Mouse (Mus musculus) liver, embryonic 18 days (tissue): Measurements from ENCODE around the gene Nat14. TPM values are rescaled to one million over a fixed set of nuclear protein-coding genes. Genes with fewer than 3 reads are reported as not detected.

Experiments
- polyA plus RNA-seq: library from polyadenylated mRNA; depleted of rRNA; stranded (reverse); fragments of >200 nt; gene quantifications from 2 replicates; pipeline ENCODE4 v1.2.3, GENCODE M21; 2012; rRNA removed

Nat14 gene
- 0.61 and 0.77 TPM in 2 replicates for polyA plus RNA-seq

DNA sequence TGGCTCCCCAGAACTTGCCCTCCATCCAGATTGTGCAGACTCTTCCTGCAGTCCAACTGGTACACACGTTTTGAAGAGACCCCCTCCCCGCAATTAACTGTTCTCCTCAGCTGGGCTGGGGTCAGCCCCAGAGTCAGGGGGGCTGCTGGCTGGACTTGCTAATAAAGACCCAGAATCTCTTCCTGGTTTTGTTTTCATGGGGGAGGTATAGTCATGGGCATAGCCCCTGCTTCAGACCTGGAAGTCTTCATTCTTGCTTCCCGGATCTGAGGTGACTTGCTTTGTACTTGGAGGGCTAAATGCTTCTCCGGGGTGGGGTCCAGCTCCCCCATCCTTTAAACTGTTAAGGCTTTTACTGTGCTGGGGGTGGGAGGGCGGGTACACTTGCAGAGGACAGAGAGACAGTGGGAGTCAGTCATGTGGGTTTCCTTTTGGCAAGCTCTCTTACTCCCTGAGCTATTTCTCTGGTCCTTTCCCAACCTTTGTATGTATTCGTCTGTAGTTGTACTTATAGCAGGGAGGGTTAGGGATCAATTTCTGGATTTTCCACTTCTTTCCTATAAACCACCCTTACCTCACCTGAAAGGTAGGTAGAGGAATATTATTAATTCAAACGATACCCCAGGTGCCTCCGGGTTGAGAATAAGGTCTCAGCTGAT, at the start of gene Nat14:
Gene Nat14 (plus strand): TSS at position 205 of the 659 bp plus-strand sequence.

GRCm38 (mm10) chr7:4876753-4877221, 45.0 kb upstream of the Nat14 start, which contains the start of gene Isoc2a:
Isoc2a (plus strand) TSS chr7:4877153.

DNA sequence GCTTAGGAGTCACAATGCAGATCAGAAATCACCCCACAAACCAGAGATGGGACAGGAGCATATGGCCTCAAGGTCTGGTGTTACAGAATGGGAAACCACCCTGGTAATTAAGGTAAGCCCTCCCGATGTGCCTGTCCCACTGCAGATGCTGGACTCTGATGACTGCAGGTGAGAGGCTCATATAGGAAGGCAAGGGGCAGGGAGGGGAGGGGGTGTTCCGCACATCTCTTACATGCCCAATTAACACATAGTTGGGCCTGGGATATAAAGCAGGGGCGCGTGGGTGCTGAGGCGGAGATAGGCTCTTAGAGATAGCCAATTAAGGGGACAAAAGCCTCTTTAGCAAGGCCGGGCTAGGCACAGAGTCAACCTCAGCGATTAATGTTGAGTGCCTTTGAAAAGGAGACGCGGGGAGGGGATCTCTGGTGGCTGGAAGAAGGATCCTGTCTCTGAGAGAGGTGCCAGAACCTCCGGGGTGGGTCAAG, 15.3 kb upstream of the Nat14 start, which contains the start of gene Gm36210:
Gene Gm36210 (minus strand): TSS at position 51 of the 485 bp plus-strand sequence.

GRCm38 (mm10) chr7:4915007-4915665, 6.7 kb upstream of the Nat14 start, which contains the start of gene Zfp628:
Zfp628 (plus strand) TSS chr7:4915217.

GRCm38 (mm10) chr7:4925441-4926381, 3.9 kb downstream of the Nat14 start, which contains the start of gene Ssc5d:
Ssc5d (plus strand) TSS chr7:4925785.

GRCm38 (mm10) chr7:4964272-4964671, 42.4 kb downstream of the Nat14 start, which contains the start of gene Sbk2:
Sbk2 (minus strand) TSS chr7:4964406.

DNA sequence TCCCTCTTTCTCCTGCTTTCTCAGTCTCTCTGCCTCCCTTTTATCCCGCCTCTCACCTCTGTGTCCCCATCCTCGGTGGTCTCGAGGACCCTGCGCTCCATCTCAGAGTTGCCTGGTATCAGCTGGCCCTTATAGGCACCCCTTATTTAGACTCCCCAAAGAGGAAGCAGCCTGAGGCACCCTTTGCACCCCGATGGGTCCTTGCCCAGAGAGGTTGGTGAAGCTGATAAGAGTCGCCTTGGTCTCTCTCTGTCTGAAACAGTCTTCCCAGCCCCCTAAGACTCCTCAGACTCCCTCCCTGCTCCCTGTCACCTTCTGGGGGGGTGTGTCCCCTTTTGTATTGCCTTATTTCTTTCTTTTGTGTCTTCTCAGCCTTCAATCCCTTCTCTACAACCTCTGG, 49.2 kb downstream of the Nat14 start, which contains the start of gene Sbk3:
Gene Sbk3 (minus strand): TSS at position 101 of the 400 bp plus-strand sequence.

Other genes starting within 250 kb of the Nat14 start
- gene Hspbp1, start 237.0 kb upstream of the Nat14 start, polyA plus RNA-seq = 20.4 and 21.6 TPM in 2 replicates
- 0.31 and 0.32 TPM in 2 replicates for gene Brsk1, start 231.4 kb upstream of the Nat14 start, polyA plus RNA-seq
- 0.74 and 0.80 TPM in 2 replicates for gene Tmem150b, start 196.8 kb upstream of the Nat14 start, polyA plus RNA-seq
- gene Kmt5c, start 181.9 kb upstream of the Nat14 start, polyA plus RNA-seq = 53.8 and 67.2 TPM in 2 replicates
- gene Cox6b2, start 168.9 kb upstream of the Nat14 start, polyA plus RNA-seq = 80.4 and 84.3 TPM in 2 replicates
- gene Fam71e2, start 150.7 kb upstream of the Nat14 start, polyA plus RNA-seq = 0.01 TPM in 1 of 2 replicates, not detected in the other
- gene Il11, start 139.2 kb upstream of the Nat14 start, polyA plus RNA-seq = 0.02 and 0.13 TPM in 2 replicates
- gene Tmem190, start 139.1 kb upstream of the Nat14 start, polyA plus RNA-seq = not detected in 2 replicates
- gene Tmem238, start 132.4 kb upstream of the Nat14 start, polyA plus RNA-seq = 11.3 and 11.9 TPM in 2 replicates
- gene Rpl28, start 129.2 kb upstream of the Nat14 start, polyA plus RNA-seq = 244 and 284 TPM in 2 replicates
- 252 and 281 TPM in 2 replicates for gene Ube2s, start 109.4 kb upstream of the Nat14 start, polyA plus RNA-seq
- gene Shisa7, start 77.3 kb upstream of the Nat14 start, polyA plus RNA-seq = 0.08 and 0.18 TPM in 2 replicates
- gene Isoc2b, start 51.8 kb upstream of the Nat14 start, polyA plus RNA-seq = 5.7 and 6.4 TPM in 2 replicates
- gene Isoc2a, start 44.9 kb upstream of the Nat14 start, polyA plus RNA-seq = 29.3 and 33.2 TPM in 2 replicates
- 0.03 and 0.05 TPM in 2 replicates for gene Gm36210, start 15.5 kb upstream of the Nat14 start, polyA plus RNA-seq
- gene Zfp628, start 6.8 kb upstream of the Nat14 start, polyA plus RNA-seq = 2.1 and 2.5 TPM in 2 replicates
- 0.25 and 0.30 TPM in 2 replicates for gene Ssc5d, start 3.8 kb downstream of the Nat14 start, polyA plus RNA-seq
- gene Sbk2, start 42.4 kb downstream of the Nat14 start, polyA plus RNA-seq = 0.06 TPM in 1 of 2 replicates, not detected in the other
- gene Sbk3, start 49.1 kb downstream of the Nat14 start, polyA plus RNA-seq = 0.01 TPM in 2 replicates
- gene Zfp579, start 74.1 kb downstream of the Nat14 start, polyA plus RNA-seq = 8.2 and 11.4 TPM in 2 replicates
- 10.6 and 11.9 TPM in 2 replicates for gene Zfp524, start 92.4 kb downstream of the Nat14 start, polyA plus RNA-seq
- gene Fiz1, start 92.7 kb downstream of the Nat14 start, polyA plus RNA-seq = 11.8 and 13.2 TPM in 2 replicates
- 0.10 TPM in 1 of 2 replicates, not detected in the other for gene Gm44973, start 93.5 kb downstream of the Nat14 start, polyA plus RNA-seq
- 5.6 and 7.4 TPM in 2 replicates for gene Zfp865, start 98.3 kb downstream of the Nat14 start, polyA plus RNA-seq
- gene Ccdc106, start 98.5 kb downstream of the Nat14 start, polyA plus RNA-seq = 0.32 and 0.41 TPM in 2 replicates
- not detected in 2 replicates for gene 4632433K11Rik, start 112.1 kb downstream of the Nat14 start, polyA plus RNA-seq
- 1.6 and 1.7 TPM in 2 replicates for gene Zfp784, start 116.4 kb downstream of the Nat14 start, polyA plus RNA-seq
- gene Zfp580, start 129.5 kb downstream of the Nat14 start, polyA plus RNA-seq = 1.6 TPM in 2 replicates
- gene U2af2, start 140.1 kb downstream of the Nat14 start, polyA plus RNA-seq = 90.0 and 99.7 TPM in 2 replicates
- gene Epn1, start 158.2 kb downstream of the Nat14 start, polyA plus RNA-seq = 42.2 and 48.3 TPM in 2 replicates
- gene Rfpl4, start 194.9 kb downstream of the Nat14 start, polyA plus RNA-seq = not detected in 2 replicates
- gene Rasl2-9, start 203.9 kb downstream of the Nat14 start, polyA plus RNA-seq = 0.56 and 0.59 TPM in 2 replicates
- not detected in 2 replicates for gene Vmn1r55, start 227.6 kb downstream of the Nat14 start, polyA plus RNA-seq